Mouse (Mus musculus): ENCODE measurements at regions not wholly inside any gene's neighbourhood (a gene's known extent, or its start where the extent isn't known, plus 50 kb on each side); places are given as distances from the start of the nearest gene placed in this dataset.

DNA sequence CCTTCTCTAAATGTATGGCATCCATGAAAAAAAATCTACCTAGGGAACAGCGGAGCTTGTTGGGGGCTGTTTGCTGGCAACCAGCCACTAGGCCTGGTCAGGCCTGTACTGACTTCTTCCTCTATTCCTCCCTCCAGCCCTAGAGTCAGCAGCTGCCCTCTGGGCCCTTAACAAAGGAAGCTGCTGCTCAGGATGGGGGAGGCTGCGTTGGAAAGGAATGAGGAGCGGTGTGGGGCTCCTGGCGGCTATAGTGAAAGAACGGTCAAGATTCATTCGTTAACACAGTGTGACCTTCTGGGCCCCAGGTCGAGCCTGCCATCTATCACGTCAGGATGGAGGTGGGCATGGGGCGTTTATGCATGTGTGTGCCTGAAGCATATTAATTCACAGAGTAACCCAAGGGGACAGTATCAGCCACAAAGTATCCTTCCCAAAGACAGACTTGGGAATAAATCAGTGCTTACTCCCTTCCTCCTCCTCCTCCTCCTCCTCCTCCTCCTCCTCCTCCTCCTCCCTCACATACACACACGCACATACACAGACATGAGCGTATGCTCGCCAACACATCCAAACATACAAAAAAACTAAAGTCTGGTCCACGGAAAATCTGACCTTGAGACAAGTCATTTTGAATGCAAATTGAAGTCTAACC, 202.6 kb downstream of the Sox11 start:
- Histone ChIP-seq H3K36me3 (replicated peaks) (no peaks in the 10 kb centered on the region), H3K9ac (peak overlapping the region; percentile 45), H3K4me1 (peaks cover 60% of the 10 kb centered on the region), H3K4me3 (replicated peaks) (0 out of 2 replicates have a peak overlapping the region, but pooled peaks have one; percentile 5), H3K27ac (peak overlapping the region; percentile 96), H3K9me3 (no peaks in the 10 kb centered on the region), H3K4me2 (peak overlapping the region; percentile 39), H3K27me3 (peaks cover 4% of the 10 kb centered on the region; the same call in 1 of the 2 replicates)
- ATAC-seq (ENCODE audit: low FRiP score): peak; percentile 67
- 14% methylated on average over 13 of the region's 13 CpGs for WGBS

DNA sequence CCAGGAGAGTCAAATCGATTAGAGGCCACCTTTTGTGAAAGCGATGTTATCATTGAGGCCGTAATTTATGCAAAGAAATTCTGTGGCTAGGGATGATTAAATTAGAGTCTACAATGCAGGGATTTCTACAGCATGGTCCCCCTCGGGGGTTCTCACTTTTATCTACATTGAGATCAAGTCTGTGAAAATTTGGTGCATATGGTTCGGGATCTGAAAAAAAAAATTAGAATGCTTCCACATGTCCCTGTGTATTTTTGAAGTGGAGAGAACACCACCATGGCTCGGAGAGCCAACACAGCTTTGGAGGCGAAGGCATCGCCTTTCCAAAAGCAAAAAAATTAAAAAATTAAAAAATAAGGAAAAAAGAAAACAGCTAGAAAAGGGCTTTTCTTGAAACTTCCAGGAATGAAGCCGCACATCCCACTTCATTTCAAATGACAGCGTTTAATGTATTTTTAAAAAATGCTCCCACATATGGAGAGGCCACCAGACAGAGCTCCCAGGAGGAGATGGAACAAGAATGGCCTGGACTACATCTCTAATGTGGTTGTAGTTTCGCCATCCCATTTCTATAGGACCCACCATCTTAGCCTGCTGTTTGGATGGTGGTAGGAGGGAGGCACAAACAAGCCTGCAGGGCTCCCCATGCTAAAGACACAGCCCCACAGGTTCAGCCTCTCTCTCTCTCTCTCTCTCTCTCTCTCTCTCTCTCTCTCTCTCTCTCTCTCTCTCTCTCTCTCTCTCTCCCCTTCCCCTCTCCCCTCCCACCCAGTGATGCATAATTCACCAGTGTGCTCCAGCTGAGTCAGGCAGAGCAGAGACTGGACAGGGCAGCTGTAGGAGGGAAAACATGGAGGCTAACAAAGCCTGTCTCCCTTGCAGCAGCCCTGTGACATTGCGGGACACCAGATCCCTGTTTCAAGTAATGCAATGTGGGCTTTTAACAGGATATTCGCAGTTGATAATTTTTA, 203.4 kb downstream of the Sox11 start:
- no peaks in the 10 kb centered on the region for H3K36me3 ChIP-seq (replicated peaks)
- H3K4me2 ChIP-seq: peak overlapping the region; percentile 39
- 0 out of 2 replicates have a peak overlapping the region, but pooled peaks have one; percentile 5 for H3K4me3 ChIP-seq (replicated peaks)
- H3K9ac ChIP-seq: peak overlapping the region; percentile 45; the same call in 1 of the 2 replicates
- peak overlapping the region; percentile 96 for H3K27ac ChIP-seq
- 59% methylated on average over 13 of the region's 13 CpGs for WGBS
- no peaks in the 10 kb centered on the region for H3K27me3 ChIP-seq
- peaks cover 60% of the 10 kb centered on the region for H3K4me1 ChIP-seq
- peak; percentile 71 for ATAC-seq (ENCODE audit: low FRiP score)
- H3K9me3 ChIP-seq: no peaks in the 10 kb centered on the region

DNA sequence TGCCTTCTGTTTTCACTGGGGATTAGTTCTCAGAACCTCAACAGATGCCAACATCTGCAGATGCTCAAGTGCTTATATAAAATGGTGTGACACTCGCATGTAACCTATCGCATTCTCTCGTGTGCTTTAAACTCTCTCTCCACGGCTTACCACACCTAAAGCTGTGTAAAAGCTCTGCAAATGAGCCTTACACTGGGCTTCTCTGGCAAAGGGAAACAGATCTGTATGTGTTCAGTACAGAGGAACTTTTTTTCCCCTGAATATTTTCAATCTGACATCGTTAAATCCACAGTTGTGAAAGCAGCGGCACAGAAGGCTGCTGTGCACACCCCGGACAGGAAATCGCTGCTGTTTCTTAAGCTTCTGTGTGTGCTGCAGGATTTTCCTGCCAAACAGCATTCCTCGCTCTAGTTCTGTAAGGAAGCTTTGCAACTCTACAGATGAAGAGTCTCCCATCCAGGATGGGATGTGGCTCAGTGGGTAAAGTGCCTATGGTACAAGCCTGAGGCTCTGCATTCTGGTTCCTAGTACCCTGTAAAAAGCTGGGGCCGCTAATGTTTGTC, 206.3 kb downstream of the Sox11 start:
- no peak for ATAC-seq (ENCODE audit: low FRiP score)
- no peaks in the 10 kb centered on the region for H3K27me3 ChIP-seq
- H3K9me3 ChIP-seq: no peaks in the 10 kb centered on the region
- 54% methylated on average over 10 of the region's 10 CpGs for WGBS
- H3K4me3 ChIP-seq (replicated peaks): no peak overlapping the region
- no peak overlapping the region for H3K9ac ChIP-seq
- H3K4me2 ChIP-seq: no peak overlapping the region
- H3K36me3 ChIP-seq (replicated peaks): no peaks in the 10 kb centered on the region
- no peak overlapping the region for H3K27ac ChIP-seq
- H3K4me1 ChIP-seq: peaks cover 56% of the 10 kb centered on the region

DNA sequence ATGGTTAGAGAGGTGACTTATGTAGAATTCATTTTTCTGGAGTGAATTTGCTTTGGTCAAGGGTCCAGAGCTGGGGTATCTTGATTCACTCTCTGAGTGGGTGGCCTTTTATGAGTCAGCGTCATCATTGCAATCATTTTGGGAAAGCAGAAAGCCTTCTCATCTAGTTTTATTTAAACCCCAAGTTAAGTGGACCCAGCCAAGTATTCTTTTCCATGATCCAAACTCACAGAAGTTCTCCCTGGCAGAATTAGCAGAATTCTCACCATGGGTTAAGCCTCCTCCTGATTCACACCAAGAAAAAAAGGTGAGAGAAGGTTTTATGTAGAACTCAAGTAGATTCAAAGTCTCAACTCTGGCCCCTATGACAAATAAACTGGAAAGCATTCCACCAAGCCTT, 211.8 kb downstream of the Sox11 start:
- no peaks in the 10 kb centered on the region for H3K36me3 ChIP-seq (replicated peaks)
- H3K4me2 ChIP-seq: no peak overlapping the region
- H3K27me3 ChIP-seq: no peaks in the 10 kb centered on the region
- H3K4me1 ChIP-seq: peaks cover 22% of the 10 kb centered on the region
- no peak for ATAC-seq (ENCODE audit: low FRiP score)
- no peaks in the 10 kb centered on the region for H3K9me3 ChIP-seq
- no peak overlapping the region for H3K4me3 ChIP-seq (replicated peaks)
- 92% methylated on average over 1 of the region's 1 CpGs for WGBS
- H3K27ac ChIP-seq: no peak overlapping the region
- H3K9ac ChIP-seq: no peak overlapping the region

DNA sequence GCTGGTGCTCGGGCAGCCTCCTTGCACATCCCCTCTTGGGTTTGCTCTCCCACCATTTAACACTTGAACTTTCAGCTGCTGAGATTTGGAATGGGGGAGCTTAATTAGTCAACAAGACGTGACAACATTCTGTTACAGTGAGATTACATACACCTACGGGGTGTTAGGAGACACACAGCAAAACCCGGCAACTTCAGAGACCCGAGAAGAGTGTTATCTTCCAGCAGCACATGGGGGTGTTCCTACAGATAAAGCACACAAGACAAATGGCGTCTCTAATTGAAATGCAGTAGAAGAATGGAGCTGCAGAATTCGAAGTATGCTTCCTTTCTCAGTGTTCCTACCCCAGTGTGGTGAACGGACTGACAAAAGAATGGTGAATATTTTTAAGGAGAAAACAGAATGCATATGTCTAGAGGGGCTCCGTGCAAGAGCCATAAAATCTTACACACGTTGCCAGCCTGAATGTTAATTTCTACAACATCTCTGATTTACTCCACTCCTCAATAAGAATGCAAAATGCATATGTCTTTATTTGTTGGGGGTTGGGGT, 215.2 kb downstream of the Sox11 start:
- no peak for ATAC-seq (ENCODE audit: low FRiP score)

DNA sequence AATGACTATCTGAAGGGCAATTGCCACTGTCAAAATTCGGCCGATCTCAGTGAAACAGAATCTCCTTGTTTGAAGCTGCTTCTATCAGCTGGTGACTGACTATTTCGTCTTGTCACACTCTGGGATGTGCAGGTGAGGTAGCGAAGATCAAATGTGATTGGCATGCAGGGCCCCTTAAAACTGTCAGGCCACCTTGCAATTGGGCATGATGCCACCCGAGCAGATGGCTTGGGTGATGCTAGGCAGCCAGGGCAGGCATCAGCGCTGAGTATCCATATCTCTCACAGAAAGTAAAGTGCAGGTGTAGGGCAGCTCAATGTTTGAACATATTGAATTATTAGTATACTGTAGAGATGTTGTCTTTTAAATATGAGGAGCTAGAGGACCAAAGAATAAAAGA, 223.8 kb downstream of the Sox11 start:
- no peaks in the 10 kb centered on the region for H3K36me3 ChIP-seq (replicated peaks)
- no peaks in the 10 kb centered on the region for H3K27me3 ChIP-seq
- no peak overlapping the region for H3K9ac ChIP-seq
- no peak for ATAC-seq (ENCODE audit: low FRiP score)
- H3K4me2 ChIP-seq: no peak overlapping the region
- no peak overlapping the region for H3K27ac ChIP-seq
- peaks cover 8% of the 10 kb centered on the region for H3K4me1 ChIP-seq
- no peak overlapping the region for H3K4me3 ChIP-seq (replicated peaks)
- WGBS: 89% methylated on average over 6 of the region's 6 CpGs
- H3K9me3 ChIP-seq: no peaks in the 10 kb centered on the region

More for the DNA sequence above, 215.2 kb downstream of the Sox11 start:
- 69% methylated on average over 10 of the region's 10 CpGs for WGBS
- no peaks in the 10 kb centered on the region for H3K27me3 ChIP-seq
- no peak overlapping the region for H3K4me2 ChIP-seq
- no peak overlapping the region for H3K4me3 ChIP-seq (replicated peaks)
- H3K36me3 ChIP-seq (replicated peaks): no peaks in the 10 kb centered on the region
- H3K9me3 ChIP-seq: no peaks in the 10 kb centered on the region
- peaks cover 12% of the 10 kb centered on the region; the same call in 1 of the 2 replicates for H3K4me1 ChIP-seq
- H3K9ac ChIP-seq: no peak overlapping the region
- no peak overlapping the region for H3K27ac ChIP-seq

DNA sequence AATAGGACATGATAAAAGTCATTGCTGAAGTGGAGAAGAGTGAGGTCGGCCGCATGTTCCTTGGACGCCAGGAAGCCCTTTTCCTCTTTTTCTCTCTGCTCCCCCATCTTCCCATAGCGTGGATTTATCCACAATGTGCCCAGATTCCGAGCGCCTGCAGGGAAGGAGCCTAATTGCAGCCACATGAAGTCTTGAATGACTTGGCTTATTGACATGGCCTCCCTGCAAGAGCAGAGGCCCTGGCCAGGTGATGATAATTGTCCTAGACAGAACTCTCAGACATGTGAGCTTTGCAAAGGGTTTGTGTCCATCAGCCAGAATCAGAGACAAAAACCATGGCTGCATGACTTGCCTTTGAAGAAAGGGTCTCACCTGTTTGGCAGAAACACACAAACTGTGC, 227.0 kb downstream of the Sox11 start:
- Histone ChIP-seq H3K27me3 (no peaks in the 10 kb centered on the region), H3K4me1 (peaks cover 8% of the 10 kb centered on the region), H3K9me3 (no peaks in the 10 kb centered on the region), H3K4me3 (replicated peaks) (no peak overlapping the region), H3K9ac (no peak overlapping the region), H3K27ac (no peak overlapping the region), H3K4me2 (no peak overlapping the region), H3K36me3 (replicated peaks) (no peaks in the 10 kb centered on the region)
- no peak for ATAC-seq (ENCODE audit: low FRiP score)
- WGBS: 75% methylated on average over 6 of the region's 6 CpGs

DNA sequence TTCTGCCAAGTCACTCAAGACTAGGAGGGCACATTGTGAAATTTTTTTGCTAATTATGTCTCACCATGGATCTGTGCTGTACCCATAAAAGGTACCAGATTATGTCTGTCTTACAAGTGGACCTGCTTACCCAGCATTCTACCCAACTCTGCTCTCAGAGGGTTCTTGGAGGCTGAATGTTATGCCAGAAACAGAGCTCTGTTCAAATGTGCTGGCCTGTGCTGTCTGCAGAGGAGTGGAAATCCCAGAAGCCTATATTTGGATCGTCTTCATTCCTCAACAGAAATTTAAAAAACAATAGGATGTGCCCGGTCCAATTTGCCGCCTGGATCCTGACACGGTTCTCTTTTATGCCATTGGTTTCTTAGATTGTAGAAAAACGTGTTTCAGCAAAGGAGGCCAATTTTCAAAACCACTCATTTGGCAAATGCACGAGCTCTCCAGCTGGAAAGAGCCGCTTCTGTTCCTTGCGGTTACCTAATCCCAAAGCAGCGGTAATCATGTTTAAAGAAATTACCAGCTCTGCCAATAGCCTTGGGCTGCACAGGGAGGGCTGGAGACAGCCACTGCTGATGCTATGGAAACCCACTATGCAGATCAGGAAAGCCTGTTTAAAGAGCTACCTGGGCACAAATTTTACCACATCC, 237.3 kb downstream of the Sox11 start:
- Histone ChIP-seq H3K9me3 (no peaks in the 10 kb centered on the region), H3K4me2 (no peak overlapping the region), H3K4me1 (no peaks in the 10 kb centered on the region), H3K4me3 (replicated peaks) (no peak overlapping the region), H3K27me3 (no peaks in the 10 kb centered on the region), H3K27ac (no peak overlapping the region), H3K9ac (no peak overlapping the region), H3K36me3 (replicated peaks) (no peaks in the 10 kb centered on the region)
- 78% methylated on average over 9 of the region's 9 CpGs for WGBS
- no peak for ATAC-seq (ENCODE audit: low FRiP score)

DNA sequence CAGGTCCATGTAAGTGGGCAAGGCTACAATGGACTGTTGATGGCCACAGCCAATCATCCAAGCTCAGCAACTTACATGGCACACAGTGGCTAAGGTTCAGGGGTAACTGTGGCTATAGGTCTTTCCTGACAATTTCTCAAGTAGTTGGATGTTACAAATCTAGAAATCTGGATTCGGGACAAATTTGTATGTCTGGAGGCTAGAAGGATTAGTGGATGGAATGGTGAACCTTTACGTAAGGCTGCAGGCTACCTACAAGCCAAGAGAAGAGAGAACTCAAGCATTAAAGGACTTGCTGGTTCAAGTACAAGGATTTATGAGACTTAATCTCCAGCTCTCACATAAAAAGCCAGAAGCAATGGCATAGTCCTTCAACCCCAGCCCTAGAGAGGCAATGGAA, 239.4 kb downstream of the Sox11 start:
- Histone ChIP-seq H3K9me3 (no peaks in the 10 kb centered on the region), H3K4me2 (no peak overlapping the region), H3K27me3 (no peaks in the 10 kb centered on the region), H3K4me1 (peaks cover 5% of the 10 kb centered on the region; the same call in 1 of the 2 replicates), H3K9ac (no peak overlapping the region), H3K4me3 (replicated peaks) (no peak overlapping the region), H3K36me3 (replicated peaks) (no peaks in the 10 kb centered on the region), H3K27ac (no peak overlapping the region)
- ATAC-seq (ENCODE audit: low FRiP score): no peak
- 97% methylated on average over 2 of the region's 2 CpGs for WGBS

DNA sequence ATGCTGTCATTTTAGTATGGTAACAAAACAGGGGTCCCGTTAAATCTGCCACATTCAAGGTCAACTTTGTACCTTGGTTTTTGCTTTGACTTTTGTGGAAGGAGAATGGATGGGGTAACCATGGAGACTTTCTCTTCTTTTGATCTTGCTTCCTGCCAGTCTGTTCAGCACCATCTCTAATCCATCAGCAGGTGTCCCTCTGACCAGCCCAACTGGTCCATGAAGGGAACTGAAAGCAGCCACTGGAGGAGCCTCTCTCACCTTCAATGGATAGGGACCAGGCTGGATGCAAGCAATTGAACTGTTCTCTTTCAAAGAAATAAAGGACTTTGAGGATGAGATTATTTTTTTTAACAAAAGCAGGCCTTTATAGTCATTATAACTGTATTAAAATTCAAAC, 253.2 kb downstream of the Sox11 start:
- no peaks in the 10 kb centered on the region for H3K27me3 ChIP-seq
- peaks cover 15% of the 10 kb centered on the region for H3K4me1 ChIP-seq
- H3K9ac ChIP-seq: no peak overlapping the region
- no peak overlapping the region for H3K4me3 ChIP-seq (replicated peaks)
- WGBS: 48% methylated on average over 1 of the region's 1 CpGs
- no peak for ATAC-seq (ENCODE audit: low FRiP score)
- 0 out of 2 replicates have a peak, but pooled peaks cover 6% of the 10 kb centered on the region for H3K36me3 ChIP-seq (replicated peaks)
- no peak overlapping the region for H3K4me2 ChIP-seq
- peaks cover 9% of the 10 kb centered on the region for H3K9me3 ChIP-seq
- H3K27ac ChIP-seq: no peak overlapping the region

DNA sequence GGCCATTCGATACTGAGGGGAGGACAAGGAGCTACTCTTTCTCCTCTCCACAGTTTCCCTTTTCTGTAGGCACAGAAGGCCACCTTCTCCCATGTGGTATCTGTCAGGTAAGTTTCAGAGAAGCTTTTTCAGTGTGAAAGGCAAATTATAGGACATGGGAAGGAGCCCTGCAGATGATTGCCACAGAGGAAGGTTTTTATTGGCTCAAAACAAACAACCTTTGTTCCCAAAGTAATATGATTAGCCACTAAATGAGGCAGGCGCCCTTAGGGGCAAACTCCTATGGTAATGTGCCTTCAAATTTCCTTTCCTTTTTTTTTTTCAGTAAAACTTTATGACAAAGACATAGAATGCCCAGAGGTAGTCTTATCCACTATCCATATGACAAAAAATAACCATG, 256.5 kb downstream of the Sox11 start:
- H3K27me3 ChIP-seq: no peaks in the 10 kb centered on the region
- H3K4me3 ChIP-seq (replicated peaks): no peak overlapping the region
- H3K36me3 ChIP-seq (replicated peaks): no peaks in the 10 kb centered on the region
- H3K4me1 ChIP-seq: peaks cover 44% of the 10 kb centered on the region
- ATAC-seq (ENCODE audit: low FRiP score): no peak
- H3K9me3 ChIP-seq: no peaks in the 10 kb centered on the region
- no peak overlapping the region for H3K9ac ChIP-seq
- WGBS: 80% methylated on average over 2 of the region's 2 CpGs
- H3K27ac ChIP-seq: no peak overlapping the region
- H3K4me2 ChIP-seq: no peak overlapping the region

All from forebrain, embryonic 12.5 days (tissue).